In genomic region chr12:91709634-91710033, GRCm38 (mm10) we compare ENCODE assay signal across 27 mouse cellular contexts.
A peak's percentile ranks its signal among the peaks of the same experiment; 100 is the strongest.
DNase-seq lines count a peak whose midpoint lies in the region; ATAC-seq and TF ChIP-seq lines count a peak whose summit lies in the region.
"Had no signal": no experiment of that assay in that cellular context is flagged by ENCODE, and none has a peak within 500 bp of the region (broad histone marks: within the 10 kb centered on the region; RNA-seq: fewer than 3 reads in every experiment).

No protein-coding gene starts in this region.

- H3K4me1 ChIP-seq in forebrain, embryonic 16.5 days (replicated peaks; ENCODE audit: control insufficient read depth, insufficient read depth, low read length): peaks cover 18% of the 10 kb centered on the region
- peaks cover 4% of the 10 kb centered on the region; the same call in 1 of the 2 replicates for H3K4me1 ChIP-seq in forebrain, embryonic 10.5 days
- 0 out of 2 replicates have a peak, but pooled peaks cover 16% of the 10 kb centered on the region for H3K4me1 ChIP-seq in heart, postnatal 0 days (ENCODE audit: control insufficient read depth, insufficient read depth)
- peaks cover 32% of the 10 kb centered on the region for H3K4me1 ChIP-seq in liver, embryonic 12.5 days
- H3K4me1 ChIP-seq in liver, postnatal 0 days (ENCODE audit: insufficient read depth): peaks cover 6% of the 10 kb centered on the region
- no peaks in the 10 kb centered on the region for H3K4me1 ChIP-seq in stomach, postnatal 0 days (replicated peaks; ENCODE audit: control insufficient read depth, insufficient read depth)
- H3K4me1 ChIP-seq: embryonic facial prominence, embryonic 10.5 days; hindbrain, embryonic 12.5 days had no signal

- TF ChIP-seq POLR2A in brain, embryonic 14.5 days (IDR thresholded peaks at IDR 0.05; ENCODE audit: borderline replicate concordance, extremely low read depth, insufficient read depth, insufficient read length, poor library complexity, severe bottlenecking): no peak

- no peak overlapping the region for H3K27ac ChIP-seq in forebrain, embryonic 16.5 days (ENCODE audit: low read length)
- no peak overlapping the region for H3K27ac ChIP-seq in forebrain, embryonic 10.5 days
- H3K27ac ChIP-seq in heart, postnatal 0 days (ENCODE audit: low read depth): no peak overlapping the region
- H3K27ac ChIP-seq in liver, embryonic 12.5 days: peak overlapping the region; percentile 57
- H3K27ac ChIP-seq in liver, postnatal 0 days (ENCODE audit: low read depth): no peak overlapping the region
- no peak overlapping the region for H3K27ac ChIP-seq in stomach, postnatal 0 days (replicated peaks)
- H3K27ac ChIP-seq: embryonic facial prominence, embryonic 10.5 days; embryonic facial prominence, embryonic 13.5 days; gastrocnemius, adult 2 months; heart, embryonic 15.5 days; hindbrain, embryonic 12.5 days; hindbrain, embryonic 15.5 days had no signal

- H3K4me3 ChIP-seq in forebrain, embryonic 16.5 days (replicated peaks; ENCODE audit: low read length): no peak overlapping the region
- no peak overlapping the region for H3K4me3 ChIP-seq in forebrain, embryonic 10.5 days
- no peak overlapping the region for H3K4me3 ChIP-seq in heart, postnatal 0 days (ENCODE audit: low read depth, low read length)
- H3K4me3 ChIP-seq in liver, embryonic 12.5 days: no peak overlapping the region
- no peak overlapping the region for H3K4me3 ChIP-seq in liver, postnatal 0 days (ENCODE audit: low read depth, low read length)
- H3K4me3 ChIP-seq in stomach, postnatal 0 days (ENCODE audit: low read depth, low read length): no peak overlapping the region
- H3K4me3 ChIP-seq: embryonic facial prominence, embryonic 10.5 days; embryonic facial prominence, embryonic 13.5 days; erythroblast, embryonic 14.5 days; gastrocnemius, adult 2 months; heart, embryonic 12.5 days; heart, embryonic 15.5 days; hindbrain, embryonic 12.5 days; hindbrain, embryonic 15.5 days had no signal

- H3K9me3 ChIP-seq in forebrain, embryonic 16.5 days (ENCODE audit: control insufficient read depth, low read length): no peaks in the 10 kb centered on the region
- no peaks in the 10 kb centered on the region for H3K9me3 ChIP-seq in forebrain, embryonic 10.5 days
- H3K9me3 ChIP-seq in heart, postnatal 0 days (replicated peaks; ENCODE audit: control insufficient read depth, low read length): no peaks in the 10 kb centered on the region
- H3K9me3 ChIP-seq in liver, embryonic 12.5 days (replicated peaks): no peaks in the 10 kb centered on the region
- no peaks in the 10 kb centered on the region for H3K9me3 ChIP-seq in liver, postnatal 0 days (ENCODE audit: low read length)
- H3K9me3 ChIP-seq in stomach, postnatal 0 days (ENCODE audit: control insufficient read depth, low read length): no peaks in the 10 kb centered on the region
- H3K9me3 ChIP-seq: embryonic facial prominence, embryonic 10.5 days; embryonic facial prominence, embryonic 13.5 days; heart, embryonic 12.5 days; heart, embryonic 15.5 days; hindbrain, embryonic 12.5 days; hindbrain, embryonic 15.5 days had no signal

- H3K4me2 ChIP-seq in forebrain, embryonic 16.5 days (ENCODE audit: low read length): no peak overlapping the region
- H3K4me2 ChIP-seq in heart, postnatal 0 days (ENCODE audit: low read depth, low read length): no peak overlapping the region
- no peak overlapping the region for H3K4me2 ChIP-seq in liver, embryonic 12.5 days
- H3K4me2 ChIP-seq in liver, postnatal 0 days (ENCODE audit: low read depth, low read length): no peak overlapping the region
- no peak overlapping the region for H3K4me2 ChIP-seq in stomach, postnatal 0 days (replicated peaks; ENCODE audit: low read depth)
- H3K4me2 ChIP-seq: embryonic facial prominence, embryonic 13.5 days; heart, embryonic 12.5 days; heart, embryonic 15.5 days; hindbrain, embryonic 12.5 days; hindbrain, embryonic 15.5 days had no signal

- 64% methylated on average over 6 of the region's 6 CpGs for WGBS in forebrain, embryonic 16.5 days
- WGBS in forebrain, embryonic 10.5 days: 90% methylated on average over 6 of the region's 6 CpGs
- WGBS in heart, postnatal 0 days: 30% methylated on average over 6 of the region's 6 CpGs
- 54% methylated on average over 6 of the region's 6 CpGs for WGBS in liver, embryonic 12.5 days (ENCODE audit: insufficient replicate concordance)
- WGBS in liver, postnatal 0 days (ENCODE audit: insufficient replicate concordance): 55% methylated on average over 6 of the region's 6 CpGs
- 72% methylated on average over 6 of the region's 6 CpGs for WGBS in stomach, postnatal 0 days

- H3K36me3 ChIP-seq in forebrain, embryonic 16.5 days (ENCODE audit: control insufficient read depth, insufficient read depth): no peaks in the 10 kb centered on the region
- peaks cover 29% of the 10 kb centered on the region for H3K36me3 ChIP-seq in forebrain, embryonic 10.5 days (replicated peaks)
- no peaks in the 10 kb centered on the region for H3K36me3 ChIP-seq in heart, postnatal 0 days (replicated peaks; ENCODE audit: control insufficient read depth, insufficient read depth, low read length)
- peaks cover 78% of the 10 kb centered on the region for H3K36me3 ChIP-seq in liver, embryonic 12.5 days
- 0 out of 2 replicates have a peak, but pooled peaks cover 3% of the 10 kb centered on the region for H3K36me3 ChIP-seq in liver, postnatal 0 days (replicated peaks; ENCODE audit: insufficient read depth, low read length)
- H3K36me3 ChIP-seq in stomach, postnatal 0 days (ENCODE audit: control insufficient read depth, insufficient read depth, low read length): no peaks in the 10 kb centered on the region
- H3K36me3 ChIP-seq: embryonic facial prominence, embryonic 13.5 days; heart, embryonic 12.5 days; heart, embryonic 15.5 days; hindbrain, embryonic 12.5 days; hindbrain, embryonic 15.5 days had no signal

- intact Hi-C loops in heart, postnatal 25 days (cut with DNase I): no loop called here

- DNase-seq in forebrain, embryonic 10.5 days (ENCODE audit: extremely low spot score, low spot score): no peak
- peak; percentile 20 for DNase-seq in heart, postnatal 0 days (ENCODE audit: low spot score)
- DNase-seq in heart, postnatal 25 days (ENCODE audit: low spot score): no peak
- DNase-seq in liver, postnatal 0 days: no peak
- peak; percentile 46 for DNase-seq in brain, embryonic 14.5 days (ENCODE audit: low read depth)
- DNase-seq in stomach, postnatal 0 days (ENCODE audit: low spot score): no peak
- DNase-seq: adrenal gland, adult 2 months; adrenal gland, postnatal 14 days; cerebellum, adult 11-12 months; cerebellum, adult 8-10 months; cerebellum, postnatal 10 days; cerebellum, postnatal 36 days; embryo, embryonic 11 days; gastrocnemius, adult 2 months; gastrocnemius, postnatal 14 days; heart, adult 11 months had no signal

- H3K9ac ChIP-seq in forebrain, embryonic 16.5 days (replicated peaks; ENCODE audit: low read depth, low read length): no peak overlapping the region
- H3K9ac ChIP-seq in heart, postnatal 0 days (replicated peaks; ENCODE audit: low read depth, low read length): no peak overlapping the region
- H3K9ac ChIP-seq in liver, embryonic 12.5 days: no peak overlapping the region
- H3K9ac ChIP-seq in liver, postnatal 0 days (replicated peaks): no peak overlapping the region
- no peak overlapping the region for H3K9ac ChIP-seq in stomach, postnatal 0 days (ENCODE audit: low read length)
- H3K9ac ChIP-seq: embryonic facial prominence, embryonic 13.5 days; heart, embryonic 12.5 days; heart, embryonic 15.5 days; hindbrain, embryonic 12.5 days; hindbrain, embryonic 15.5 days had no signal

- no peaks in the 10 kb centered on the region for H3K27me3 ChIP-seq in forebrain, embryonic 16.5 days (replicated peaks; ENCODE audit: control insufficient read depth, insufficient read depth, low read length)
- no peaks in the 10 kb centered on the region for H3K27me3 ChIP-seq in forebrain, embryonic 10.5 days (ENCODE audit: poor library complexity, severe bottlenecking)
- no peaks in the 10 kb centered on the region for H3K27me3 ChIP-seq in heart, postnatal 0 days (ENCODE audit: control insufficient read depth, insufficient read depth, low read length)
- H3K27me3 ChIP-seq in liver, embryonic 12.5 days (replicated peaks): no peaks in the 10 kb centered on the region
- no peaks in the 10 kb centered on the region for H3K27me3 ChIP-seq in liver, postnatal 0 days (ENCODE audit: insufficient read depth, low read length)
- H3K27me3 ChIP-seq in stomach, postnatal 0 days (ENCODE audit: control insufficient read depth, insufficient read depth, low read length): no peaks in the 10 kb centered on the region
- H3K27me3 ChIP-seq: embryonic facial prominence, embryonic 13.5 days; heart, embryonic 12.5 days; hindbrain, embryonic 12.5 days; hindbrain, embryonic 15.5 days had no signal

- TF ChIP-seq CTCF in heart, postnatal 0 days (IDR thresholded peaks at IDR 0.05; ENCODE audit: low read depth): no peak
- no peak for TF ChIP-seq CTCF in liver, postnatal 0 days (IDR thresholded peaks at IDR 0.05; ENCODE audit: low read depth)
- TF ChIP-seq CTCF in brain, embryonic 14.5 days (IDR thresholded peaks at IDR 0.05; ENCODE audit: borderline replicate concordance, extremely low read depth, insufficient read depth, insufficient read length): no peak
- no peak for TF ChIP-seq CTCF in stomach, postnatal 0 days (IDR thresholded peaks at IDR 0.05; ENCODE audit: low read depth)

- ATAC-seq in forebrain, embryonic 16.5 days: peak; percentile 34
- no peak for ATAC-seq in heart, postnatal 0 days (ENCODE audit: insufficient read depth, low read depth)
- no peak for ATAC-seq in liver, embryonic 12.5 days
- no peak for ATAC-seq in liver, postnatal 0 days
- no peak for ATAC-seq in stomach, postnatal 0 days (ENCODE audit: low FRiP score, low TSS enrichment)
- ATAC-seq: CD4-positive, CD25-positive, alpha-beta regulatory T cell, adult 4 months; intestine, postnatal 0 days had no signal

- no peak for TF ChIP-seq EP300 in heart, postnatal 0 days (IDR thresholded peaks at IDR 0.05; ENCODE audit: low read depth)
- no peak for TF ChIP-seq EP300 in liver, postnatal 0 days (IDR thresholded peaks at IDR 0.05; ENCODE audit: low read depth)
- no peak for TF ChIP-seq EP300 in stomach, postnatal 0 days (optimal IDR thresholded peaks at IDR 0.05)

Comparison
In these comparisons a context has a peak if more than half of its experiments do, and no peak if none do; other contexts are left out.
1. DNase-seq: peak in heart, postnatal 0 days (single experiment) and brain, embryonic 14.5 days (single experiment); none in forebrain, embryonic 10.5 days (single experiment), heart, postnatal 25 days (single experiment), liver, postnatal 0 days (single experiment) and stomach, postnatal 0 days (single experiment).